Mouse (Mus musculus) G1E (cell line): ENCODE data around the gene Camta1.

Source experiments
- CTCF ChIP-seq: IDR thresholded peaks from 2 replicates; pipeline ENCODE4 v1.5.1; 2012; ENCODE audit warnings: low read depth, low read length, inconsistent platforms, mixed read lengths
- GATA1 ChIP-seq: IDR thresholded peaks from 2 replicates; pipeline ENCODE4 v1.6.1; 2012; ENCODE audit warnings: borderline replicate concordance, low read length, inconsistent platforms, mixed read lengths
- GATA2 ChIP-seq: IDR thresholded peaks from 2 replicates; pipeline ENCODE4 v1.6.1; 2012; ENCODE audit warnings: low read depth, low read length, inconsistent platforms, borderline replicate concordance
- POLR2AphosphoS5 ChIP-seq: IDR thresholded peaks from 2 replicates; pipeline ENCODE4 v1.6.1; 2012; ENCODE audit warnings: low read depth, low read length, inconsistent platforms; ENCODE audit not compliant: insufficient replicate concordance
- TAL1 ChIP-seq: conservative IDR thresholded peaks from 2 replicates; pipeline ENCODE4 v1.6.1; 2012; ENCODE audit warnings: low read depth, low read length, inconsistent platforms, mixed read lengths

- TF ChIP-seq CTCF (no peak), GATA1 (no peak), TAL1 (no peak), POLR2AphosphoS5 (no peak), GATA2 (no peak)
Measured at GRCm38 (mm10) chr4:151545452-151545851, 316.2 kb downstream of the Camta1 start.
